Mouse (Mus musculus): ENCODE results near the gene Abracl.

The Abracl gene

GRCm38 (mm10) chr10:18022741-18023347, at the start of gene Abracl:
Gene Abracl, minus strand, starts transcription at chr10:18023288.
- peak; percentile 78 to 90 for DNase-seq

GRCm38 (mm10) chr10:18072871-18073270, 49.8 kb upstream of the Abracl start:
- DNase-seq, result no peak

DNA sequence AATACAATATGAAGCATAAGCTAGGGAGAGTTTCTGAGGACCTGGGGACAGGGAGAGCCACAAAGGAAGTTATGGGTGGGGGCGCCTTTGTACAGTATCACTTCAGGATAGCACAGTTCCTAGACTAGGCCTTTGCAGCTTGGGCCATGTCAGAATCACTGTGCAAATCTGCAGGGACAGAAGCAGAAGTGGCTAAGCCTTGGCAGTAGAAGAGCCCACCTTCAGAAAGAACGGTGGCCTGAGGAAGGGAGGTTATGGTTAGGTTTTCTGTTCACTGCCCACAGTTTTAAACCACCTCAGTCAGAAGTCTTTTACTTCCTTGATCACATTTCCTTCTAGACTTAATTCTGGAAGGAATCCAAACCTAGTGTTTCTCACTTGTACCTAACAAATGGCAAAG, 47.5 kb upstream of the Abracl start:
- no peak for DNase-seq

DNA sequence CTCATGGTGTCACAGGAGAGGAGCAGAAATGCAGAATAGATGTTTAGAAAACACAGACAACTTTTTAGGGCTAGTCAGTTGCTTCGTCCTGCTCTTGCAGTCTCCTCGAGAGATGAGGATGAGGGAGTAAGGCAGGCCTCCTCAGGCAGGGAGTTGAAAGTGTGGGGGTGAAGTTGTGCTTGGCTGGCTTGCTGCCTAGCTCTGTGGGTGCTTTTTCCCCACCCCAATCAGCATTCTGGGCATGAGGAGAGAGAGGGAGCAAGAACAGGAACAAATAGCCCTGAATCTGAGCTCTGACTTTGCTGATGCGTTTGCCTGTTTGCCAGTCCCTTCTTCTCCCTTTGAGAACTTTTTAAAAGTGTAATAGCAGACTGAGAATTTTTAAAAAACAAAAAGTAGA, 47.1 kb upstream of the Abracl start:
- DNase-seq, result peak; percentile 31 to 51

GRCm38 (mm10) chr10:18069576-18069975, 46.5 kb upstream of the Abracl start:
- DNase-seq, result no peak

- DNase-seq, result no peak
Observed at GRCm38 (mm10) chr10:18068880-18069279, 45.8 kb upstream of the Abracl start.

- DNase-seq, result no peak
Observed at GRCm38 (mm10) chr10:18067761-18068446, 44.8 kb upstream of the Abracl start.

GRCm38 (mm10) chr10:18066031-18066439, 42.9 kb upstream of the Abracl start:
- no peak for DNase-seq

- DNase-seq, result no peak
Observed at GRCm38 (mm10) chr10:18064606-18065228, 41.6 kb upstream of the Abracl start.

DNA sequence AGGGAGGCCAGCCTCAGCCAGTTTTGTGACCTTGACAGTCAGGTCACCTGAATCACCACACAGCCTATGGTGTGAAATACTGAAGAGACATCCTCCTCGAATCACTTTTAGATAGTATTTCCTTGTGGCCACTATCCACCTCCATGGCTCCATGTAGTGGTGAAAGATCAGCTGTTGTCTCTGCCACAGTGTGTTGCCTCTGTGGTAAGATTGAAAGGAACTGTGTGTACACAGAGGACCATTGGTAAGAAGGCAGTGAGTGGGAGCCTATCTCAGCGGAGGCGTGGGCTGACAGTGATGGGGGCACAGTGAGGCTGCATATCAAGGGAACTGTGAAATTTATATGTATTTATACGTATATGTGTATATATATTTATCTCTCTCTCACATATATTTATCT, 38.4 kb upstream of the Abracl start:
- no peak for DNase-seq

DNA sequence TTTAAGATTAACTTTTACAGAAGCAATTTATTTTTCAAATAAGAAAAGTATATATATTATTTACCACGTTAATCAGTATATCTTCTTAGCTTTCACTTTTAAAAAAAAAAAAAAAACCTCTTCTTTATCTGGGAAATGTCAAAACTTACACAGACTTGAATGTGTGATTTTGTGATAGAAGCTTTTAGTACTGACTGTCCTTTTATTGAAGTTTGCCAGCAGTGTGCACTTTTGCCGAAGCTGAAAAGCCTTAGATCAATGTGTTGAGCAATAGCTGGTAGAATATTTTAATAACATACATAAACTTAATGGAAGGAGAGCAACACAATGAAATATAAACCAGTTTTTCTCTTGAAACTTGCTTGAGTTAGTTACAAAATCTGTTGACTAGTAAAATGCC, 37.7 kb upstream of the Abracl start:
- no peak for DNase-seq

- DNase-seq, result no peak
Observed at GRCm38 (mm10) chr10:18059807-18060206, 36.7 kb upstream of the Abracl start.

DNA sequence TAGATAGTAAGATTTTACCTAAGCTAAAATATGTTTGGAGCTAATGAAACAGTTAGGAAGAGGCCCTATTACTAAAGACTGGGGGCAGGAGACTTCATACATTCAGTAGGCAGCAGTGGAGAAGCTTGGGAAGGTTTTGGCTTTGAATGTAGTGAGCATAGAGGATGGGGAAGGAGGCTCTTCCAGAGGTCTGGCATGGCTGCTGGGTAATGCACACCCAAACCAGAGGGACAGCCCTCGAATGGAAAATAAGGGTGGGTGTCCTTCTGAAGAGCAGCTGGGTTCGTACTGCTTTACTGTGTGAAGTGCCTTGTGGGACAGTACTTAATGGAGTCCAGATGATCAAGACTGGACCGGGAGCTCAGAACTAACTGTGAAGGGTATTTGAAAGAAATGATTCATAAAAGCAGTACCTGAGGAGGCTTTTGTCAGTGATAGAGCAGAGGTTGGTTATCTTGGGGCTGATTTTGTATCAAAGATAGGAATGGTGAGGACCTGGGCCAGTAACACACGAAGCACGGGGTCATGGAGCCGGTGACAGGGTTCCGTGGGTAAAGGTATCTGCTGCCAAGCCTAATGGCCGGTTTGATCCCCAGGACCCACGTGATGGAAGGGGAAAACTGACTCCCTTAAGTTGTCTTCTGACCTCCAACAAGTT, 35.7 kb upstream of the Abracl start:
- no peak for DNase-seq

DNA sequence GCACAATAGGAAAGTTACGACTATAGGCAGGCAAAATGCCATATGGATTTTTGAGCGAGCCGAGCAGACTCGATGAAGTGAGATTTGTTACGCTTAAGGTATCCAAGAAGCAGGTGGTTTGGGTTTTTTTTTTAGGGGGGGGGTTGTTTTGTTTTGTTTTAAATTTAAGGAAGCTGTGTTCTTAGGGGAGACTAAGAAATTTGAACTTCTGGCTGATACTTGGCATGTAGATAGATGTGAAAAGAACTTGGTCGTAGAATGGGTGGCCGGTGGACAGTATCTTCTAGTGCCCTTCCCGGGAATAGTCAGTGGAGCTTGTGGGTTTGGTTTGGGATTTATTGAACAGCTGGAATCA, 33.3 kb upstream of the Abracl start:
- DNase-seq, result no peak

DNA sequence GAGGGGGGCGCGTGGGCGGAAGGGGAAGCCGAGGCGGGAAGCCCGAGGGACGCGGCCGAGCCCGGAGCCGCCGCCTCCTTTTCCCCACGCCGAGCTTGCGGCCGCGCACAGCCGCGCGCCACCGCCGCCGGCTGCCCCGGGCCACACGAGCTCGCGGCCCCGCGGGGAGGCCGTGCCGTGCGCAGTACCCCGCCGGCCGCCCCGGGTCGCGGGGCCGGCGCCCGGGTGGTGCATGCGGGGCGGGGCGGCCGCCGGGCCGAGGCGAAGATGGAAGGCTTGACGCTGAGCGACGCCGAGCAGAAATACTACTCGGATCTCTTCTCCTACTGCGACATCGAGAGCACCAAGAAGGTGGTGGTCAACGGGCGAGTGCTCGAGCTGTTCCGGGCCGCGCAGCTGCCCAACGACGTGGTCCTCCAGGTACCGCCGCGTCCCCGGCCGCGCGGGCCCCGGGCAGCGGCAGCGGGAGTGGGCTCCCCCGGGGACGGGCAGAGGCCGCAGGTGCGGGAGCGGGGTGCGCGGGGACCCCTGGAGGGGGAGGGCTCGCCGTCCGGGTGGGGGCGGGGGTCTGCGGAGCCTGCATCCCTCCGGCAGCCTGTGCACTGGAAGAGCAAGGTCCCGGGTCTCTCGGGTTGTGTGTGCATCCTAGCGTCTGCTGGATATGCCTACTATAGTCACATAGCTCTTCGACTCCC, 32.8 kb upstream of the Abracl start, which contains the start of gene Reps1:
TSS of gene Reps1 (plus strand) at position 166 of the 695 bp plus-strand sequence.
- no peak for DNase-seq

GRCm38 (mm10) chr10:18055009-18055695, 32.1 kb upstream of the Abracl start:
- DNase-seq, result peak; percentile 81 to 92

- DNase-seq, result no peak
Observed at GRCm38 (mm10) chr10:18047380-18048146, 24.5 kb upstream of the Abracl start.

GRCm38 (mm10) chr10:18046380-18046779, 23.3 kb upstream of the Abracl start:
- no peak for DNase-seq

DNA sequence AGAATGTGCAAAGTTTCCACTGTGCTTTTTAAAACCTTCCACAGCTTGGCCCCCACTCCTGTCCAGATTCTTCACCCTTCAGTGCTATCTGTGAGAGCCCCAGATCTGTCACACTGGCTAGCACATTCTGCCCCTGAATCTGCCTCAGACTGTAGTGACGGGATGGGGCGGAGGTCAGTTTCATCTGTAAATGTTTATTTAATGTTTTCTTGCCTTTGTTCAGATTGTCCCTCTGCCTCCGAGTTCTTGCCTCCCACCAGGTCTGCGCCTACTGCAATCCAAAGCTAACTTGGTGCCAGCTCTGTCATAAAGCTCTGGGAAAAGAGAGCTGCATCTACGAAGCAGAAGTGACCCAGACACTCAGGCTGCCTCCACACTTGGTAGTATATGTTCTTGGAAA, 13.8 kb upstream of the Abracl start:
- peak in 1 of 2 experiments; percentile 18 for DNase-seq

DNA sequence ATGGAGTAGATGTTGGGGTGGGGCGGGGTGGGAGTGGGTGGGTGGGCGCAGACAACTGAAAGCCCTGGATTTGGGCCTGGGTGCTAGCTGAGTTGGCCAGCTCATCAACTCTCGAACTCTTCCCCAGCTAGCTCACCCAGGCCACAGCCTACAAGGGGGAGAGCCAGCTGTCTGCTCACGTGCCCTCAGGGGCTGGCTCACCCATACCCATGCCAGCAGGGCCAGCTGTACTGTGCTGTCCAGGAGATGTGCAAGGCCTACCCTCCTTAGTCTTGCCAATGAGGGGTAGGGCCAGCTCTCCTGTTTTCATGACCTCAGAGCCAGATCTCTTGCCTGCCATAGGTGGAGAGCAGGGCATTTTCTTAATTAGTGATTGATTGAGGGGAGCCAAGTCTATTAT, 11.3 kb upstream of the Abracl start:
- no peak for DNase-seq

DNA sequence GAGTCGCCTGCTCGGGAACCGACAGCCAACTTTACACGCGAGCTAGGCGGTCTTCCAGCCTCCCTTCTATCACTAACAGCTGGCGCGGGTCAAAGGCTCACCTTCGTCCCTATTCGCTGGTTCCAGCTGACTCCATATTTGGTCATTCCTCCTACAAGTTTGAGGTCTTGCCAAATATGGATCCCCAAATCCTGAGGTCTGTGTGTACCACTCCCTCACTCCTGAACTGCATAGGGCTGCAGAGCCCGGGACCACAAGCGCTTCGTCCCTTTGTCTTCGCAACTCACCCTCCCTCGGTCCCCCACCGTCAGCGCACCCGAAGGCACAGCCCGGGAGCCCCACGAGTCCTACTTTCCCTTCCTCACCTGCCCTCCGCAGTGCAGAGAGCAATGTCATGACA, 776 bp downstream of the Abracl start:
- DNase-seq, result peak; percentile 88 to 89

All from kidney, postnatal 25 days (tissue).